Mouse (Mus musculus) forebrain, postnatal 0 days (tissue): ENCODE data around the gene Tgfbr2. TPM values are rescaled to one million over a fixed set of nuclear protein-coding genes. Genes with fewer than 3 reads are reported as not detected.

ENCODE experiments used
- ATAC-seq: fragments of 200-750 bp; cut with Nextera tagmentation; 2 replicates; pipeline ENCODE4 v1.8.0; 2017; ENCODE audit warnings: mild to moderate bottlenecking, moderate library complexity
- DNase-seq: peaks from one replicate; pipeline ENCODE4 v3.0.0-alpha.2; 2015
- H3K27ac ChIP-seq: fragments of 300-500 bp; sonication (generic); 2 replicates; pipeline ENCODE4 v1.5.1; 2014; ENCODE audit warnings: low read depth, mild to moderate bottlenecking, antibody characterized with exemption, low read length, moderate library complexity, mixed read lengths
- H3K27me3 ChIP-seq: fragments of 300-500 bp; sonication (generic); 2 replicates; pipeline ENCODE4 v1.6.1; 2014; ENCODE audit warnings: mild to moderate bottlenecking, low read length, mixed read lengths; ENCODE audit not compliant: insufficient read depth
- H3K36me3 ChIP-seq: fragments of 300-500 bp; sonication (generic); 2 replicates; pipeline ENCODE4 v1.6.1; 2014; ENCODE audit warnings: mild to moderate bottlenecking, moderate library complexity; ENCODE audit not compliant: insufficient read depth
- H3K4me1 ChIP-seq: fragments of 300-500 bp; sonication (generic); 2 replicates; pipeline ENCODE4 v1.6.1; 2014; ENCODE audit warnings: antibody characterized with exemption; ENCODE audit not compliant: insufficient read depth
- H3K4me2 ChIP-seq: fragments of 300-500 bp; sonication (generic); 2 replicates; pipeline ENCODE4 v1.6.1; 2014; ENCODE audit warnings: low read depth, mild to moderate bottlenecking, moderate library complexity
- H3K4me3 ChIP-seq: fragments of 300-500 bp; sonication (generic); 2 replicates; pipeline ENCODE4 v1.5.1; 2014; ENCODE audit warnings: low read depth, low read length, mixed read lengths
- H3K9ac ChIP-seq: fragments of 300-500 bp; sonication (generic); 2 replicates; pipeline ENCODE4 v1.6.1; 2014; ENCODE audit warnings: mild to moderate bottlenecking
- H3K9me3 ChIP-seq: fragments of 300-500 bp; sonication (generic); 2 replicates; pipeline ENCODE4 v1.6.1; 2016; ENCODE audit warnings: low read length
- CTCF ChIP-seq: sonication (generic); IDR thresholded peaks from 2 replicates; pipeline ENCODE4 v1.5.1; 2016; ENCODE audit warnings: antibody characterized with exemption, control low read depth, low read depth
- WGBS: fragments of 180-500 bp; shearing (Covaris S2); extraction: QIAGEN DNeasy Blood & Tissue Kit; methylation state at CpG from one replicate; pipeline ENCODE4 v1.1.7; 2014; 5-methylcytosine and 5-hydroxymethylcytosine counted together
- polyA plus RNA-seq: library from polyadenylated mRNA; unstranded; fragments of >200 nt; fragmentation: Nextera tagmentation; extraction: Ambion mirVana; gene quantifications from 2 replicates; pipeline ENCODE4 v1.2.1, GENCODE M21; 2015
- total RNA-seq: library from RNA; depleted of rRNA; stranded (reverse); fragments of >200 nt; gene quantifications from 2 replicates; pipeline ENCODE4 v1.2.3, GENCODE M21; 2014

Gene Tgfbr2
- total and polyA plus RNA-seq, 2 experiments from 2014 or later = 6.5 to 20.8 TPM

DNA sequence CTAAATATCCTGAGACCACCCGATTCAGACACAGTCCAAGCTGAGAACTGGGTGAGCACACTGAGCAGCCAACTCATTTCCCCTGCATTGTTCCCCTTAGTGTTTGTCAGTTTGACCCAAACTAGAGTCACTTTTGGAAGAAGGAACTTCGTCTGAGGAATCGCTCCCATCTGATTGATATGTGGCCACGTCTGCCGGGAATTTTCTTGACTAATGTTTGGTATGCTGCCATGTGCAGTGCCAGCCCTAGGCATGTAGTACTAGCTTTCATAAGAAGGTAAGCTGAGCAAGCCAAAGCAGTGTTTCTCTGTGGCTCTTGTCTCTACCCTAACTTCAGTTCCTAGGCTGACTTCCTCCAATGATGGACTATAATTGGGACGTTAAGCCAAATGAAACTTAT, 7.9 kb upstream of the Tgfbr2 start:
- WGBS = 91% methylated on average over 6 of the region's 6 CpGs
- H3K4me1 ChIP-seq = no peaks in the 10 kb centered on the region

DNA sequence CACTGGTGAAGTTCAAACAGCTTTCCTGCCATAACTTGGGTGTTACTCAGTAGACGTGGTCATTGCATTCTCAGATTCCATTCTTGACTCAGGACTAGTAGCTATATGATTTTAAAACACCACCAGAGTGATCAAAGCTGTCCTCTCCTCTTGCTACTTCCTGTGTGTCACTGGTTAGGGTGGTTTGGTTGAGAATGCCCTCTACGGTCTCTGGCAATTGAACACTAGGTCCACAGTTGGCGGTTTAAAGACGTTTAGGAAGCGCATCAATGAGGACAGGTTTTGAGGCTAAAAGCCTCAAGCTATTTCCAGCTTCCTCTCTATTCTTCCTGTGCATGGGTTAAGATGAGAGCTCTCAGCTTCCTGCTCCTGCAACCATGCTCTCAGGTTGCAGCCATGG, 6.4 kb upstream of the Tgfbr2 start:
- Histone ChIP-seq H3K9me3 (no peaks in the 10 kb centered on the region), H3K27ac (no peak overlapping the region), H3K27me3 (no peaks in the 10 kb centered on the region), H3K4me1 (no peaks in the 10 kb centered on the region), H3K9ac (no peak overlapping the region), H3K4me3 (no peak overlapping the region), H3K36me3 (no peaks in the 10 kb centered on the region), H3K4me2 (no peak overlapping the region)
- DNase-seq (no peak), ATAC-seq (no peak)
- 95% methylated on average over 5 of the region's 5 CpGs for WGBS
- no peak for TF ChIP-seq CTCF

More for the DNA sequence above, 7.9 kb upstream of the Tgfbr2 start:
- Histone ChIP-seq H3K27me3 (no peaks in the 10 kb centered on the region), H3K4me2 (no peak overlapping the region), H3K36me3 (no peaks in the 10 kb centered on the region), H3K4me3 (no peak overlapping the region), H3K9ac (no peak overlapping the region), H3K27ac (no peak overlapping the region), H3K9me3 (no peaks in the 10 kb centered on the region)
- DNase-seq (no peak), ATAC-seq (no peak)
- no peak for TF ChIP-seq CTCF

DNA sequence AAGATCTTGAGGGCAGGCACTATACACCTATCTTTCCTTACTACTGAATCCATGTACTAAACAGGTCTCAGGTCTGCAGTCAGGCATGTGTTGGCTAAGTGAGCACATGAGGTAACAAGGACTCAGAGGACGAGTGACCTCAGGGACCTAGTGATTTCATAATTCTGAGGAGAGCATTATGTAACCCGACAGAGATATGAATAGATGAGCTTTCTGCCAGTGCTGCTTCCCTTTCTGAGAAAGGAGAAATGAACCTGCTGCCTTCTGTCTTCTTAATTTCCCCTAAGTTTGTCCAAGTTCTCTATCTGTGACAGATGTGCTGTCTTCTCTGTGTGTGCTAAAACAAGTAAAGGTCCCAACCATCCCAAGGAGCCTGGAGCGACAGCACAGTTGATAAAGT, 3.0 kb upstream of the Tgfbr2 start:
- no peak for DNase-seq
- WGBS = 89% methylated on average over 3 of the region's 3 CpGs
- ATAC-seq = no peak

DNA sequence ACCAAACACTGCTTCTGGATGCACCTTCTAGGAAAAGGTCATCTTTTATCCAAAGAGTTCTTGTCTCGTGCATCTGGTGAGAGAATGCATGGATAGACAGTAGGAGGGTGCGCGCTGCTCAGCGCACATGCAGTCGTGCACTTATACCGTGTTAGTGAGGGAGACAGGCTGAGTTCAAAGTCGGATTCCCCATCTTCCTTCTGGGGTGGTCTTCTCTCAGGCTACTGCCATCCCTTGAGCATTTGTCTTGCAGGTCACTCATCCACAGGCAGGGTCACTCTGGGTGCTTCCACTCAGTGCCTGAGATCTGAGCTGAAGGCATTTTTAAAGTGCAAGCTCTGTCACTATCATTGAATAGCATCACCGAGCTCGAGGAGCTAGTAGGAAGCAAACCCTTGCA, 1.9 kb upstream of the Tgfbr2 start:
- WGBS = 87% methylated on average over 9 of the region's 9 CpGs

More for the DNA sequence above, 3.0 kb upstream of the Tgfbr2 start:
- Histone ChIP-seq H3K4me1 (no peaks in the 10 kb centered on the region), H3K9me3 (no peaks in the 10 kb centered on the region), H3K4me2 (no peak overlapping the region), H3K36me3 (no peaks in the 10 kb centered on the region), H3K9ac (no peak overlapping the region), H3K27me3 (peaks cover 9% of the 10 kb centered on the region; the same call in 1 of the 2 replicates), H3K27ac (no peak overlapping the region), H3K4me3 (no peak overlapping the region)
- no peak for TF ChIP-seq CTCF

DNA sequence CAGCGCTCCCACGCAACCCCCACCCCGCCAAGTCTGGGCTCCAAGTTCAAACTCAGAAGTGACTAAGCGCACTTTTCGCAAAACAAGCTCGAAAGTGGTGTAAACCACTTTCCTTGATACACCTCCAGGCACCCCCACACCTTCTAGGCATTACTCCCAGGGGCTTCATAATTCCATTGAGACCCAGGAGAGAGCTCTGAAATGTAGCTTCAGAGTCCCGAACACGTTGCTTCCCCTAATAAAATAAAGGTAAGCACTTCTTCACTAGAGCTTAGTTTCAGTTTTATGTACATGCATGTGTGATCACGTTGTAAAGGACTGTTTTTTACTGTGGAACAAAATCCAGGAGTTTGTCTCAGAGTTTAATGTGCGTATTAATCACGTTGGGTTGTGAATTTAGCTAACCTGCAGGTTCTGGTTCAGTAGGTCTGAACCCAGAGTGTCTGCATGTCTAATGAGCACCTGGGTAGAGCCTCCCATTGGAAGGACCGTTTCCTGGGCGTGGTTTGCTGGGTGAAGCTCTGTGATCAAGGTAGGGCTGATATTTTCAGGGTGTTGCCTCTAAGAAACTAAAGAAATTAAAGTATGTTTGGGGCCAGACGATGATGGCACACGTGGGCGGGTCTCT, 442 bp upstream of the Tgfbr2 start:
- ATAC-seq = no peak
- H3K27ac ChIP-seq = no peak overlapping the region; the same call in 1 of the 2 replicates
- no peaks in the 10 kb centered on the region for H3K36me3 ChIP-seq
- WGBS = 14% methylated on average over 16 of the region's 16 CpGs
- peak overlapping the region; percentile 56 for H3K9ac ChIP-seq
- peaks cover 9% of the 10 kb centered on the region; the same call in 1 of the 2 replicates for H3K27me3 ChIP-seq
- H3K4me1 ChIP-seq = no peaks in the 10 kb centered on the region
- DNase-seq = no peak
- H3K9me3 ChIP-seq = no peaks in the 10 kb centered on the region
- TF ChIP-seq CTCF = no peak
- H3K4me2 ChIP-seq = peak overlapping the region; percentile 98
- H3K4me3 ChIP-seq = peak overlapping the region; percentile 54

More for the DNA sequence above, 1.9 kb upstream of the Tgfbr2 start:
- DNase-seq (no peak), ATAC-seq (no peak)
- no peak overlapping the region for H3K4me2 ChIP-seq
- no peak overlapping the region for H3K4me3 ChIP-seq
- H3K9me3 ChIP-seq = no peaks in the 10 kb centered on the region
- H3K36me3 ChIP-seq = no peaks in the 10 kb centered on the region
- H3K27ac ChIP-seq = no peak overlapping the region
- TF ChIP-seq CTCF = no peak
- no peak overlapping the region for H3K9ac ChIP-seq
- no peaks in the 10 kb centered on the region for H3K4me1 ChIP-seq
- H3K27me3 ChIP-seq = peaks cover 9% of the 10 kb centered on the region; the same call in 1 of the 2 replicates

DNA sequence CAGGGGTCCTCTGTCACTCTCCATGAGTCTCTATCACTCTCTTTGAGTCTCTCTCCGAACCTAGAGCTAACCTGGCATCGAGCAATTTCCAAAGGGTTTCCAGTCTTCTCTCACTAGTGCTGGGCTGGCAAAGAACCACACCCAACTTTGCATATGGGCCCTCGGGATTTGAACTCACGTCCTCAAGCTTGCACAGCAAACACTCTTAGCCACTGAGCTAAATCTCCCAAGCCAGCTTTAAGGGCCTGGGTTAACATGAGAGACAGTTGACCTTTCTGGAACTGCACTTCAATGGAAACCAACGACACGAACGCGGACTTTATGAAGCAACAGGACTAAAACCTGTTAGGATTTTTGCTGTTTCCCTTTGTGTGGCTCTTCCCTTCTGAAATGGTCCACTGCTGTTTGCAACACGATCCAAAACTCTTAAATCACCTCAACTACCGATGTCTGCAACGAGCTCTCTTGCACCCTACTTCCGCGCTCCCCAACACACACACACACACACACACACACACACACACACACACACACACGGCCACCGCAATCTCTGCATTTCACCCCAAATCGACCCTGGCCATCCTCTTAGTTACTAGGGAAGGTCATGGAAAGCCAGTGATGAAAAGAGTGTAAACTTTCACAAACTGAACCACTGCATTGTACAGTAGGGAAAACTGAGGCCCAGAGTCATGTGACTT, 1.5 kb downstream of the Tgfbr2 start:
- Histone ChIP-seq H3K27ac (no peak overlapping the region), H3K4me2 (peak overlapping the region; percentile 98), H3K4me3 (peak overlapping the region; percentile 54; the same call in 1 of the 2 replicates), H3K9ac (no peak overlapping the region), H3K9me3 (no peaks in the 10 kb centered on the region), H3K36me3 (no peaks in the 10 kb centered on the region), H3K4me1 (no peaks in the 10 kb centered on the region), H3K27me3 (peaks cover 9% of the 10 kb centered on the region; the same call in 1 of the 2 replicates)
- no peak for ATAC-seq
- TF ChIP-seq CTCF = no peak
- no peak for DNase-seq
- WGBS = 86% methylated on average over 16 of the region's 16 CpGs

DNA sequence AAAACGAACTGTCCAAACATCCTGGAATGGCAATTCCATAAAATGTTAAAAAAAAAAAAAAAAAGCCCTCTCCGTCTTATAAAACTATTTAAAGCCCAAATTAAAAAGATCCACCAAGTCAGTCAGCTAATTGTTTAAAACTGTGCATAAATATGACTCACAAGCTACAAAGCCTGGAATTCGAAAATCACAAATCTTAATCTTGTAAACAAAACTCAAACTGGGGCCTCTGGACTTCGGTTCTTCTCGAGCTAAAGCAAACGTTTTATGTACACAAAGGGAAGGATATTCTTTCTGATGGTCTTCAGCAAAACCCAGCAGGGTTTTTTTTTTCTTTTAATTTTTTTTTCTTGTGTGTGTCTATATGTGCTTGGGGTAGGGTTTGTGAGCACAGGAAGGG, 2.1 kb downstream of the Tgfbr2 start:
- TF ChIP-seq CTCF = no peak
- H3K4me3 ChIP-seq = no peak overlapping the region
- no peaks in the 10 kb centered on the region for H3K4me1 ChIP-seq
- H3K4me2 ChIP-seq = no peak overlapping the region
- no peak for ATAC-seq
- no peak overlapping the region for H3K9ac ChIP-seq
- no peak overlapping the region for H3K27ac ChIP-seq
- WGBS = 79% methylated on average over 6 of the region's 6 CpGs
- peaks cover 9% of the 10 kb centered on the region; the same call in 1 of the 2 replicates for H3K27me3 ChIP-seq
- H3K9me3 ChIP-seq = no peaks in the 10 kb centered on the region
- no peaks in the 10 kb centered on the region for H3K36me3 ChIP-seq
- no peak for DNase-seq
